Mouse (Mus musculus) CD4-positive, CD25-positive, alpha-beta regulatory T cell (primary cell): ENCODE measurements around the gene Itgae. TPM values are rescaled to one million over a fixed set of nuclear protein-coding genes. Genes with fewer than 3 reads are reported as not detected.

Experiments used
- polyA plus RNA-seq: library from polyadenylated mRNA; unstranded; fragments of 100-300 nt; shearing (Covaris generic); gene quantifications from one replicate; pipeline ENCODE4 v1.2.1, GENCODE M21; 2017

Itgae gene
- polyA plus RNA-seq = 49.3 TPM

DNA sequence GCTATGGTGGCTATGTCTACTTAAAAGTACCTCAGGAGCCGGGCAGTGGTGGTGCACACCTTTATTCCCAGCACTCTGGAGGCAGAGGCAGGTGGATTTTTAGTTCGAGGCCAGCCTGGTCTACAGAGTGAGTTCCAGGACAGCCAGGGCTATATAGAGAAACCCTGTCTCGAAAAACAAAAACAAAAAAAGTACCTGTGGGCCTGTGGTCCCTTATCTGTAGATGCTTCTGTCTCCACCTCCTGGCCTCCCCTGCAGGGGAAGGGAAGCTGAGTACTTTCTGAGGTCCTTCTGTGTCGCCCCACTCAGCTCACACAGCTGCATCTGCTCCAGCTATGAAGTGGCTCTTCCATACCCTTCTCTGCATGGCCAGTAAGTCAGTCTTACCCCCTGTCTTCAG lies at the start of gene Itgae:
Itgae (plus strand) TSS at position 301 of the 400 bp plus-strand sequence.

GRCm38 (mm10) chr11:73047542-73047996 lies 42.8 kb upstream of the Itgae start, which contains the start of gene Ncbp3:
Gene Ncbp3 (plus strand): TSS chr11:73047783.

GRCm38 (mm10) chr11:73137591-73138501 lies 47.5 kb downstream of the Itgae start, which contains the start of gene Haspin:
Gene Haspin (minus strand): TSS chr11:73138294.

DNA sequence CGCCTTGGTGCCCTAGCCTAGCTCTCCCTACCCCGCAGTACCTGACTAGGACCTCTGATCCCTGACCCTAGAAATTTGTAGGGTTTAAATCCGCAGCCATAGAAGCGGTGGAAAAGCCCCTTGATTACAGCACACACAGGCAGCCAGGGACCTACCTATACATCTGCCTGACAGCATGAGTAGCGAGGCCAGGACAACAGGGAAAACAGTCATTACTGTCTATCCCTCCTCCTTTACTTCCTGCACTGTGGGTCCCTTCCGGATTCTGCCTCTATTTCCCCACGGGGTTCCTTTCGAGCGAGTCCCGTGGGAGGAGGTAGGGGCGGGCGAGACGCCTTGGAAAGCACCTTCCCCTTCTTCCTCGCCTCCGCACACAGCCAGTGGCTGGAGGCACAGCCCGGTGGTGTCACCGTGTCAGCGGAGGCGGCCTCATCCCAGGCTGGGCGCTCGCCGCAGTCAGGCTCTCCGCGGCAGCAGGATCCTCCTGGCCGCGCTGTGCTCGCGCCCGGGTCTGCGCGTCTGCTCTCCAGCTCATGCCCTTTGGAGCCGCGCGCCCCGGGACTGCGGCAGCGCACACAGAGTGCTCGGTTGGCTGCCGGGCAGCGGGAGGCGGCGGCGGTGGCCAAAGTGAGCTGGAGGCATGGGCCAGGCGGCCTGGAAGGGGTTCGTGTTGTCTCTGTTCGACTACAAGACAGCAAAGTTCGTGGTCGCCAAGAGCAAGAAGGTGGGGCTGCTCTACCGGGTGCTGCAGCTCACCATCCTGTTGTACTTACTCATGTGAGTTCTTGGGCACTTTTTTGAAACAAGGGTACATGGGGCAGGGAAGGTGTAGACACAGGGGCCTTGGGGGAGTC lies 69.8 kb downstream of the Itgae start, which contains the start of gene P2rx5:
P2rx5 (plus strand) TSS at position 465 of the 854 bp plus-strand sequence.

DNA sequence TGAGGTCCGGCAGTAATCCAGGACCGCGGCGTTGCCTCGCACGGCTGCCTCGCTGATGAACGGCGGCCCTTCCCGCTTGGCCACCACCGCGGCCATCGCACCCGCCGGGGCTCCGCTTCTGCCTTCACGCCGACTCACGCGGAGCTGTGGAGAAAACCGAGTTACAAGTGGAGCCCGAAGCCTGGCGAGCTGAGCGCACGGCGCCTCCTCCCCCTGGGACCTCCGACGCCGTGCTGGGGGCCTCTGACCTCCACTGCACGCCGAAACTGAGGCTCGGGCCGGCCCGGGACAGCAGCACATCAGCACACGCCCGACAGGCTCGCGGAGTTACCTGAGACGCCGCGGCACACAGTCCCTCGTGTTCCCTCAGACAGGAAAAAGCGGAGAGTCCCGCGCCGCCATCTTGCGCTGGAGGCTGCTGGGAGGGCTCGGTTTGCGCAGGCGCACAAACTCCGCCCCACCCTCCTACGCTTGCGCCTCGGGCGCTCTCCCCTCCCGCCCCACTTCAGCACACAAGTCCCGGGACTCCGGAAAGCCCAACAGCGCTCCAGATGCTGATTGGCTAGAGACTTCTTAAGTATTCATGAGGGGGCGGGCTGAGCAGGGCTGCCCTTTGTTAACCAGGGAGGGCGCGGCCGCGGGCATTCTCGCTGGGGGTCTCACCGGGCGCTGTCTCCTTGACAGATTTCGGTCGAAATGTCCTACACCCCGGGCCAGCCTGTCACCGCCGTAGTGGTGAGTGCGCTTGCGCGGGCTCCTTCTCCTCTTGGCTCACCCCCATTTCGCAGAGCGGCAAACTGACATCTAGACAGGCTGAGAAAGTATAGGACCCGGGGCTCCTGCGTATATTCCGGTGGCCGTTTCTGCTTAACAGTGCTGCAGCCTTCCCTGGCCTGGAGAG lies 86.5 kb downstream of the Itgae start, which contains the start of the genes Emc6 and Tax1bp3:
Emc6 (minus strand) TSS at position 430 of the 901 bp plus-strand sequence.
Tax1bp3 (plus strand) TSS at position 476 of the 901 bp plus-strand sequence.

Other genes with a start within 250 kb of the Itgae start
- 288 TPM for gene Atp2a3, start 129.4 kb upstream of the Itgae start, polyA plus RNA-seq
- gene P2rx1, start 91.5 kb upstream of the Itgae start, polyA plus RNA-seq = not detected
- 13.2 TPM for gene Camkk1, start 71.6 kb upstream of the Itgae start, polyA plus RNA-seq
- gene Ncbp3, start 42.8 kb upstream of the Itgae start, polyA plus RNA-seq = 16.7 TPM
- gene Haspin, start 47.7 kb downstream of the Itgae start, polyA plus RNA-seq = 11.2 TPM
- 0.17 TPM for gene P2rx5, start 69.8 kb downstream of the Itgae start, polyA plus RNA-seq
- gene Emc6, start 86.5 kb downstream of the Itgae start, polyA plus RNA-seq = 79.2 TPM
- gene Tax1bp3, start 86.5 kb downstream of the Itgae start, polyA plus RNA-seq = 28.7 TPM
- 12.4 TPM for gene Ctns, start 108.5 kb downstream of the Itgae start, polyA plus RNA-seq
- gene Shpk, start 108.9 kb downstream of the Itgae start, polyA plus RNA-seq = 9.5 TPM
- not detected for gene Trpv1, start 143.7 kb downstream of the Itgae start, polyA plus RNA-seq
- gene Trpv3, start 176.8 kb downstream of the Itgae start, polyA plus RNA-seq = not detected
- 0.10 TPM for gene Aspa, start 239.0 kb downstream of the Itgae start, polyA plus RNA-seq
- gene Gm49340, start 239.2 kb downstream of the Itgae start, polyA plus RNA-seq = not detected
- not detected for gene Spata22, start 239.2 kb downstream of the Itgae start, polyA plus RNA-seq